Mouse (Mus musculus) heart, postnatal 14 days (tissue): Measurements from ENCODE around the gene Gpd2. TPM values are rescaled to one million over a fixed set of nuclear protein-coding genes. Genes with fewer than 3 reads are reported as not detected.
A peak's percentile ranks its signal among the peaks of the same experiment; 100 is the strongest.

Experiments used
- DNase-seq, 2 experiments: peaks; one replicate each; pipeline ENCODE4 v3.0.0; 2021 to 2022
- intact Hi-C: fragments of 180-260 bp; cut with DNase I; formaldehyde crosslinking; loops from one replicate; pipeline ENCODE4 v1.15.1; 2025
- total RNA-seq, 2 experiments: library from RNA; stranded (reverse); gene quantifications; 2 replicates each; pipeline ENCODE4 v1.2.3; 2021

The Gpd2 gene
- total RNA-seq, 2 experiments from 2014 or later, result 14.5 to 22.0 TPM

- DNase-seq, result peak in 1 of 2 experiments; percentile 5
- intact Hi-C loops, result loop anchor here (5.0 kb wide), 2 partner anchors 257 to 1257 kb away; no protein-coding TSS in a partner anchor
These were observed 137.2 kb downstream of the Gpd2 start for GRCm38 (mm10) chr2:57374647-57375046.

DNA sequence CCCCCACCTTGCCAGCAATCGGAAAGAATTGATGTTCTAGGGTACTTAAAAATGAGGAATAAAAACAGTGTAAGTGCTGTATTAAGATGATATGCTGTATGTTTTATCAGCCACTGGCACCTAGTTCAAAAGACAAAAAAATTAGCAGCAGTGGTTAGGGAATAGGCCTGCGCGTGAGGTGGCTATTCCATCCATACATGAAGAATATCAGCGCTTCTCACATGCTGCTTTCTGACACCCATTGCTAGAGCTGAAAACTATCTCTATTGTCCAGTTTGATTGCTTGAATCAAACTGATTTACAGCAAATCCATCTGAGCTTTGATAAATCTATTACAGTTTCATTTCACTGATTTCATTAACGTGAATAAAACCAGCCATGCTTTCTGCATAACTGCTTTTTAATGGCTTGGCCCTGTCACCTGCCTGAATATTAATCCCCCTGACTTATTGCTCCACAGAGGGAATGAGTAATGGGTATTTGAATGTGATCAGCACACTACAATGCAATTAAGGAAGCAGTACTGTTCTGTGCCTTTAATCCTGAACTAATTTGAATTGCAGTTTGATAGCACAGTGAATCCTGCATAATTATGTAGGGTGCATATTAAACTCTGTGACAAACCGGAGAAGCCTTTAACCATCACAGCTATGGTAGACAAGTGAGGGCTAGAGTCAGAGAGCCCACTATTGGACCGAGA is 137.9 kb downstream of the Gpd2 start:
- no peak for DNase-seq
- intact Hi-C loops, result loop anchor here (5.0 kb wide), 1 partner anchor 1258 kb away; no protein-coding TSS in a partner anchor

GRCm38 (mm10) chr2:57378147-57378889 is 140.9 kb downstream of the Gpd2 start:
- intact Hi-C loops, result loop anchor here (5.0 kb wide), 1 partner anchor 1261 kb away; no protein-coding TSS in a partner anchor
- DNase-seq, result no peak

DNA sequence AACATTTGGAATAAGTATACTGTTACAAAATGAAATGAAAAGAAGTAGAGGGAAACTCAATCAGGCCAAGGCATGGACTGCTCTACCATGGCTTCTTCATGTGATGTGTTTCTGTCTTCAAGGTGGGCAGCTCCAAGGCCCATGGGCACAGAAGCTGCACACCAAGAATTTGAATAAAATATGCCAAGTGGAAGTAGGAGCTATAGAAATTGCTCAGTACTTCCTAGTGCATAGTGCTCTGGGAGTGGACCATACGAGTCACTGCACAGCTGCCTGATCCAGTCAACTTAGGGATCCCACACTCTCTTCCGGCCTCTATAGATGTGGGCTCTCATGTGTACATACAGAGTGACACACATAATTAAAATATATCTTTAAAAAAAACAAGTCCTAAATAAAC is 147.2 kb downstream of the Gpd2 start:
- DNase-seq, result no peak
- intact Hi-C loops, result no loop called here

DNA sequence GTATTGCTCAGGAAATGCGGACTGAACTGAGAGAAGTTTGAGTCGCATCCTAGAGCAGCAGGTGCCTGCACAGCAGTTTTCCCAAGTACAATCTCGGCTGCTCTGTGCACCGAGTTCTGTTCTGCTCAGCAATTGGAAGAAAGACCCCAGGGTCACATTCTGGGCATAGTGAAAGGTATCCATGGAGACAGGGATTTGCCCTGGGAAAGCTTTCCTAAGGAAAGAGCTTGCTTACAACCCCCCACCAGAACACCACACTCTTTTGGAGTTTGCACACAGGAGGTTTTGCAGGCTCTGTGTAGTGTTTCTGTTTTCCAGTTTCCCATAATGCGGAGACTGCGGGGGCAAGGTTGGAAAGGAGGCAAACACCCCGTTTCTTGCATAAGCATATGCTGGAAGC is 150.4 kb downstream of the Gpd2 start:
- DNase-seq, result no peak
- intact Hi-C loops, result no loop called here

DNA sequence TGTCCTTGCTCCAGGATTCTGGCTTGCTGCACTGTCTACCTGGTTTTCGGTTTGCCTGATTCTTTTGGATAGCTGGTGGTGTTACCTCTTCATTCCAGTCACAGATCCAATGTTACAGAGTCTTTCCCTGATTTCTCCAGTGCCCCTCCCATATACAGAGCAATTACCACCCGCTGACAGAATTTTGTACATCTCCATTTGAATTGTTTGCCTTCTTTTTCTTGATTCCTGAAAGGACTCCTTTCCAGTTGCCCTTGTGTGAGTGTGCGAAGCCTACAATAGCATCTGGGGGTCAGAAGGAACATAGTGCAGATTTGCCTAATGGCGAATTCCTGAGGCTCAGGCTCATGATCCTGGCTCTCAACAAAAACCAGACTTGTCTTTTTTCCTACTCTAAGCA is 157.6 kb downstream of the Gpd2 start:
- intact Hi-C loops, result no loop called here
- DNase-seq, result no peak

- intact Hi-C loops, result no loop called here
- no peak for DNase-seq
These were observed 158.6 kb downstream of the Gpd2 start for GRCm38 (mm10) chr2:57396061-57396460.

GRCm38 (mm10) chr2:57397727-57398126 is 160.3 kb downstream of the Gpd2 start:
- intact Hi-C loops, result no loop called here
- no peak for DNase-seq

GRCm38 (mm10) chr2:57407414-57408019 is 170.1 kb downstream of the Gpd2 start:
- intact Hi-C loops, result no loop called here
- no peak for DNase-seq

- intact Hi-C loops, result no loop called here
- DNase-seq, result no peak
These were observed 171.0 kb downstream of the Gpd2 start for GRCm38 (mm10) chr2:57408413-57408812.

DNA sequence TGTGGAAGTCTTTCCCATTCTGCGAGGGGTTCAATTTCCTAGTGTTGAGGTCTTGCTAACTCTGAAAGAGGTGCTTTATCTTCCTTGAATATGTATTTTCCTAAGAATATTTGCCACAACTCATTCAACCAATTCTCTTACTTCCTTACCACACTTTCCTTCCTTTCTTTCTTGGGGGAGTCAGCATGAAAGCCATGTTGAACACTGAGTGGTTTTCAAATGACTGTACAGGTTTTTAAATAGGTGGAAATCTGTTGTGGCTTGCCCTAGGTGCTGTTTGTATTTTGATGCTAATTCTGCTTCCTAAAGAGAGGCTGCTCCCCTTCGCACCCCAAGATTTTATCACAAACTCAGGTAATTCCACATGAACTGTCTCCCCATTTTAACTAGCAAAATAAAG is 174.1 kb downstream of the Gpd2 start:
- DNase-seq, result no peak
- intact Hi-C loops, result no loop called here

DNA sequence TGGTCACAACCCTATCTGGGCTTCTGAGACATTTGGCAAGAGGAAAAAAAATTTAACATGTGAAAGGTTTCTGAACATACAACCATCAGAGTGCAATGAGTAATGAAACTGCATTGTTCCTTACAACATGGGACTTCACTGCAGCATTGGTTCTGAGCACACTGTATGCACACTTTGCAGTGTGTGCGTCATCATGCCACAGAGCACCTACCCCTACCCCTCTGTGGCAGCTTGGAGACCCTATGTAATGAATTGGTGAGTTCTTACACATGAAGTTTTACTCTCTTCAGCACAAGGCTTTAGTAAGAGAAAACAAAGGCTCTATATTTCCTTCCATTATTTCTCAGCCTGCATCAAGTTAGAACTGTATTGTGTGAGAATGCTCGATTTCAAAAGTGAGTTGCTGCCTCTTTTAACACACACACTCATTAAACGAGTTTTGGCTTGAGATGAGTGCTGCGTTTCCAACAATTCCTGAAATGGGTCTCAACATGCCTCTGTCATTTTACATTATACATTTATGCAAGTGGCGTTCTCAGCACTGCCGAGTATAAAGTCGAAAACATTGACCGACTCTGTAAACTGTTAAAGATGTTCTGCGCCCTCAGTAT is 177.2 kb downstream of the Gpd2 start:
- intact Hi-C loops, result no loop called here
- DNase-seq, result no peak

DNA sequence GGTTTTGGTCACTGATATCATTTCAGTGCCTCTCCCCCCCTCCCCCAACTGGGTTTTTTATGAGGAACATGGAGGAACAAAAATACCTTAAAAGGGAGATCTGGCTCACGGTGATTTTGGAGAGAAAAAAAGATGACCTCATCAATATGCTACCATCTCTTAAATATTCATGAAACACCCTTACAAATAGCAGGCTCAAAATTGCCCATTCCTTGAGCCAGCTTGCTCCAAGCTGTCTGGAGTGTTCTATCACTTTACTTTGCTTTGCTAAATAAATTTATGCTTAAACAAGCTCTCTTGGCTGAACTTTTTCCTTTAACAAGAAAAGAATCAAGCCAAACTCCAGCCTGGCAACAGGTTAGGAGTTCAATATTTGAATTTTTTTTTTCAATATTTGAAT is 179.3 kb downstream of the Gpd2 start:
- intact Hi-C loops, result no loop called here
- DNase-seq, result no peak

Other genes starting within 250 kb of the Gpd2 start
- gene Nr4a2, start 113.6 kb upstream of the Gpd2 start, total RNA-seq, result 1 to 10 TPM; 1.7 to 1.9 TPM